Mouse (Mus musculus) stomach, embryonic 16.5 days (tissue): ENCODE results near the gene Vmn1r174. TPM values are rescaled to one million over a fixed set of nuclear protein-coding genes. Genes with fewer than 3 reads are reported as not detected.
"Not testable (repeated sequence)": the region's sequence is repeated elsewhere in the genome, so short reads cannot be mapped to it uniquely, and the experiment has no call there.

ENCODE experiments used
- ATAC-seq: fragments of 200-750 bp; cut with Nextera tagmentation; 2 replicates; pipeline ENCODE4 v1.8.0; 2017; ENCODE audit warnings: moderate number of reproducible peaks, moderate TSS enrichment; ENCODE audit not compliant: insufficient read depth, low FRiP score
- H3K27ac ChIP-seq: fragments of 300-500 bp; sonication (generic); 2 replicates; pipeline ENCODE4 v1.5.1; 2014; ENCODE audit warnings: low read length
- H3K27me3 ChIP-seq: fragments of 300-500 bp; sonication (generic); 2 replicates; pipeline ENCODE4 v1.6.1; 2014; ENCODE audit warnings: low read length, control low read depth, mixed read lengths; ENCODE audit not compliant: control insufficient read depth, insufficient read depth
- H3K36me3 ChIP-seq: fragments of 300-500 bp; sonication (generic); 2 replicates; pipeline ENCODE4 v1.6.1; 2014; ENCODE audit warnings: low read length; ENCODE audit not compliant: control insufficient read depth, insufficient read depth
- H3K4me1 ChIP-seq: fragments of 300-500 bp; sonication (generic); 2 replicates; pipeline ENCODE4 v1.6.1; 2014; ENCODE audit warnings: low read length, control low read depth, mixed read lengths; ENCODE audit not compliant: control insufficient read depth, insufficient read depth
- H3K4me2 ChIP-seq: fragments of 300-500 bp; sonication (generic); 2 replicates; pipeline ENCODE4 v1.6.1; 2014; ENCODE audit warnings: low read depth, low read length, mixed read lengths
- H3K4me3 ChIP-seq: fragments of 300-500 bp; sonication (generic); replicated peaks from 2 replicates; pipeline ENCODE4 v1.5.1; 2014; ENCODE audit warnings: mild to moderate bottlenecking, low read length
- H3K9ac ChIP-seq: fragments of 300-500 bp; sonication (generic); 2 replicates; pipeline ENCODE4 v1.6.1; 2014; ENCODE audit warnings: low read length
- H3K9me3 ChIP-seq: fragments of 300-500 bp; sonication (generic); replicated peaks from 2 replicates; pipeline ENCODE4 v1.6.1; 2016; ENCODE audit warnings: low read length, control low read depth; ENCODE audit not compliant: control insufficient read depth
- WGBS: fragments of 180-500 bp; shearing (Covaris S2); extraction: QIAGEN DNeasy Blood & Tissue Kit; methylation state at CpG from one replicate; pipeline ENCODE4 v1.1.7; 2014; 5-methylcytosine and 5-hydroxymethylcytosine counted together
- polyA plus RNA-seq: library from polyadenylated mRNA; unstranded; fragments of >200 nt; fragmentation: Nextera tagmentation; extraction: Ambion mirVana; gene quantifications from 2 replicates; pipeline ENCODE4 v1.2.1, GENCODE M21; 2015

The Vmn1r174 gene
- polyA plus RNA-seq, result not detected in 2 replicates

GRCm38 (mm10) chr7:23751970-23752369, at the start of gene Vmn1r174:
TSS of gene Vmn1r174 (plus strand) at chr7:23752270.
- not testable (repeated sequence) for ATAC-seq, H3K9me3 ChIP-seq, H3K27ac ChIP-seq, H3K4me3 ChIP-seq, H3K4me1 ChIP-seq, H3K27me3 ChIP-seq, H3K36me3 ChIP-seq, H3K4me2 ChIP-seq, H3K9ac ChIP-seq
- 31% methylated on average over 1 of the region's 1 CpGs for WGBS

- Histone ChIP-seq H3K27me3 (no peaks in the 10 kb centered on the region), H3K36me3 (no peaks in the 10 kb centered on the region), H3K9me3 (peaks cover 15% of the 10 kb centered on the region; the same call in 1 of the 2 replicates), H3K4me1 (no peaks in the 10 kb centered on the region), H3K27ac (no peak overlapping the region), H3K4me2 (no peak overlapping the region), H3K4me3 (no peak overlapping the region), H3K9ac (no peak overlapping the region)
- WGBS, result 79% methylated on average over 6 of the region's 6 CpGs
- ATAC-seq, result no peak
Measured at GRCm38 (mm10) chr7:23784526-23784925, 32.5 kb downstream of the Vmn1r174 start.

GRCm38 (mm10) chr7:23810543-23810942, 58.5 kb downstream of the Vmn1r174 start, which contains the start of gene Vmn1r175:
TSS of gene Vmn1r175 (minus strand) at chr7:23810643.
- H3K4me1 ChIP-seq, H3K36me3 ChIP-seq, H3K27ac ChIP-seq, H3K4me2 ChIP-seq, ATAC-seq, H3K27me3 ChIP-seq, H3K4me3 ChIP-seq, H3K9me3 ChIP-seq, H3K9ac ChIP-seq: not testable (repeated sequence)

Other genes with a start within 250 kb of the Vmn1r174 start
- not detected in 2 replicates for gene Vmn1r167, start 245.1 kb upstream of the Vmn1r174 start, polyA plus RNA-seq
- not detected in 2 replicates for gene Vmn1r168, start 212.5 kb upstream of the Vmn1r174 start, polyA plus RNA-seq
- gene Vmn1r169, start 176.7 kb upstream of the Vmn1r174 start, polyA plus RNA-seq, result not detected in 2 replicates
- not detected in 2 replicates for gene Vmn1r170, start 146.1 kb upstream of the Vmn1r174 start, polyA plus RNA-seq
- gene Vmn1r171, start 121.5 kb upstream of the Vmn1r174 start, polyA plus RNA-seq, result not detected in 2 replicates
- gene Vmn1r172, start 94.0 kb upstream of the Vmn1r174 start, polyA plus RNA-seq, result not detected in 2 replicates
- not detected in 2 replicates for gene Vmn1r173, start 51.6 kb upstream of the Vmn1r174 start, polyA plus RNA-seq
- not detected in 2 replicates for gene Vmn1r175, start 58.4 kb downstream of the Vmn1r174 start, polyA plus RNA-seq
- not detected in 2 replicates for gene Vmn1r176, start 85.1 kb downstream of the Vmn1r174 start, polyA plus RNA-seq
- gene Vmn1r177, start 114.2 kb downstream of the Vmn1r174 start, polyA plus RNA-seq, result not detected in 2 replicates
- gene Vmn1r178, start 139.7 kb downstream of the Vmn1r174 start, polyA plus RNA-seq, result not detected in 2 replicates
- not detected in 2 replicates for gene Vmn1r179, start 174.7 kb downstream of the Vmn1r174 start, polyA plus RNA-seq
- gene Vmn1r180, start 198.4 kb downstream of the Vmn1r174 start, polyA plus RNA-seq, result not detected in 2 replicates
- gene Vmn1r181, start 222.3 kb downstream of the Vmn1r174 start, polyA plus RNA-seq, result not detected in 2 replicates
- gene V1rd19, start 249.4 kb downstream of the Vmn1r174 start, polyA plus RNA-seq, result not detected in 2 replicates